9 mouse cellular contexts compared by ENCODE assay signal in the genomic region with DNA sequence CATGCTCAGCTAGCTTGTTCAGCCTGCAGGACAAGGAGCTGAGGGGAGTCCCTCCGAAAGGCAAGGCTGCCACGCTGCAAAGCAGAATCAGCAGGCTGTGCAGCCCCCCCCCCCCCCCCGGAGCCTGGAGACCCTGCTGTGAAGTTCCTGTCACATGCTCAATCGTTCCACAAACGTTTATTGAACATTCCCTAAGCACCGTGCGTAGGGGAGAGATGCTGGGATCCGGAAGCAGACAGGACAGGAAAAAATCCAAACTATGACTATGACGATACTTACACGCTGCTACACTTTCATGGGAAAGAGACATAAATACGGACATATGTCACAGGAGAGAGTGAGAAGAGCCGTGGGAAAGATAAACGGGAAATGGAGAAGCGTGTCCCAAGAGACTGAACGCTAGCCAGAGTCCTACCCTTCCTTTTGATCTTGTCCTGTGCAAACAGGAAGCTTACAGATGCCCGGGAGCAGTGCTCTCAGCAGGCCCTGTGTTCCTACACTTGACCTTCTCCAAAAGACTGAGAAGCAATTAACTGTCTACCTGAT. TPM values are rescaled to one million over a fixed set of nuclear protein-coding genes. Genes with fewer than 3 reads are reported as not detected.
DNase-seq lines count a peak whose midpoint lies in the region; ATAC-seq and TF ChIP-seq lines count a peak whose summit lies in the region.
"Had no signal": no experiment of that assay in that cellular context is flagged by ENCODE, and none has a peak within 500 bp of the region (broad histone marks: within the 10 kb centered on the region; RNA-seq: fewer than 3 reads in every experiment).

No protein-coding gene starts in this region.

- 3% methylated on average over 16 of the region's 16 CpGs for WGBS in intestine, embryonic 15.5 days
- WGBS in midbrain, embryonic 13.5 days: 4% methylated on average over 16 of the region's 16 CpGs

- intact Hi-C loops in gastrocnemius, adult 2 months (cut with DNase I): no loop called here

- no peaks in the 10 kb centered on the region for H3K27me3 ChIP-seq in intestine, embryonic 15.5 days (replicated peaks)
- peaks cover 13% of the 10 kb centered on the region; the same call in 1 of the 2 replicates for H3K27me3 ChIP-seq in midbrain, embryonic 13.5 days

- peak; percentile 9; the same call in 1 of the 2 replicates for ATAC-seq in intestine, embryonic 15.5 days
- peak; percentile 26; the same call in 1 of the 2 replicates for ATAC-seq in midbrain, embryonic 13.5 days
- ATAC-seq in cerebellum, adult (ENCODE audit: insufficient number of reproducible peaks, low FRiP score, low TSS enrichment): no peak

- H3K4me1 ChIP-seq in intestine, embryonic 15.5 days (replicated peaks): peaks cover 16% of the 10 kb centered on the region
- peaks cover 55% of the 10 kb centered on the region for H3K4me1 ChIP-seq in midbrain, embryonic 13.5 days (replicated peaks)

- DNase-seq in gastrocnemius, adult 2 months: peak; percentile 11
- no peak for DNase-seq in gastrocnemius, adult 8-10 months (ENCODE audit: low spot score in 2 of 2)
- DNase-seq in embryo, embryonic 9.5 days (ENCODE audit: extremely low spot score): peak; percentile 55
- DNase-seq in cerebellum, adult 9-11 months: no peak
- DNase-seq in urinary bladder, postnatal 25 days (ENCODE audit: low spot score): no peak
- DNase-seq: cerebellum, postnatal 25 days had no signal

- H3K4me3 ChIP-seq in gastrocnemius, adult 2 months: peak overlapping the region; percentile 23; the same call in 1 of the 2 replicates
- 0 out of 2 replicates have a peak overlapping the region, but pooled peaks have one; percentile 5 for H3K4me3 ChIP-seq in intestine, embryonic 15.5 days (replicated peaks)
- peak overlapping the region; percentile 25 for H3K4me3 ChIP-seq in midbrain, embryonic 13.5 days (replicated peaks)

- TF ChIP-seq CTCF in gastrocnemius, adult 2 months (IDR thresholded peaks at IDR 0.05): no peak

- H3K36me3 ChIP-seq in intestine, embryonic 15.5 days: no peaks in the 10 kb centered on the region
- no peaks in the 10 kb centered on the region for H3K36me3 ChIP-seq in midbrain, embryonic 13.5 days

- H3K9ac ChIP-seq in intestine, embryonic 15.5 days: 0 out of 2 replicates have a peak overlapping the region, but pooled peaks have one; percentile 24
- peak overlapping the region; percentile 40 for H3K9ac ChIP-seq in midbrain, embryonic 13.5 days (replicated peaks)

- H3K27ac ChIP-seq in gastrocnemius, adult 2 months: peak overlapping the region; percentile 16; the same call in 1 of the 2 replicates
- H3K27ac ChIP-seq in intestine, embryonic 15.5 days: peak overlapping the region; percentile 14; the same call in 1 of the 2 replicates
- peak overlapping the region; percentile 27; the same call in 1 of the 2 replicates for H3K27ac ChIP-seq in midbrain, embryonic 13.5 days

- H3K9me3 ChIP-seq in intestine, embryonic 15.5 days: no peaks in the 10 kb centered on the region
- H3K9me3 ChIP-seq in midbrain, embryonic 13.5 days: no peaks in the 10 kb centered on the region

- H3K4me2 ChIP-seq in intestine, embryonic 15.5 days (replicated peaks): peak overlapping the region; percentile 54
- H3K4me2 ChIP-seq in midbrain, embryonic 13.5 days (replicated peaks): peak overlapping the region; percentile 49

RNA-seq across cellular contexts. Expression of gene Zbtb34, which starts 5.0 kb away (rescaled TPM):
- total RNA-seq in gastrocnemius, adult 2 months (2021): 1 to 10 TPM; 3.0 to 3.4 TPM
- total RNA-seq in gastrocnemius, adult 8-10 months (2022): 1 to 10 TPM; 3.5 to 4.5 (median 3.9) TPM
- polyA plus RNA-seq in intestine, embryonic 15.5 days (2015; fragmentation: Nextera tagmentation; extraction: Ambion mirVana): 4.5 and 4.8 TPM in 2 replicates
- 6.9 and 7.3 TPM in 2 replicates for polyA plus RNA-seq in midbrain, embryonic 13.5 days (2015; fragmentation: Nextera tagmentation; extraction: Ambion mirVana)

RNA-seq across cellular contexts. Expression of gene Zbtb43, which starts 32.3 kb away (rescaled TPM):
- total RNA-seq in gastrocnemius, adult 2 months (2021): 10 to 100 TPM; 13.6 to 14.3 TPM
- total RNA-seq in gastrocnemius, adult 8-10 months (2022): 10 to 100 TPM; 10.1 to 13.6 (median 12.1) TPM
- polyA plus RNA-seq in intestine, embryonic 15.5 days (2015; fragmentation: Nextera tagmentation; extraction: Ambion mirVana): 13.0 and 15.3 TPM in 2 replicates
- polyA plus RNA-seq in midbrain, embryonic 13.5 days (2015; fragmentation: Nextera tagmentation; extraction: Ambion mirVana): 29.0 and 29.7 TPM in 2 replicates

Comparison
In these comparisons a context has a peak if more than half of its experiments do, and no peak if none do; other contexts are left out.
1. DNase-seq: peak in gastrocnemius, adult 2 months (single experiment) and embryo, embryonic 9.5 days (single experiment); none in gastrocnemius, adult 8-10 months (0 of 2), cerebellum, adult 9-11 months (single experiment) and urinary bladder, postnatal 25 days (single experiment).
2. Peak in every context shown above with its lines, with median percentiles within 50 percentile points of each other: H3K27ac ChIP-seq and H3K4me3 ChIP-seq.